Mouse (Mus musculus): Measurements from ENCODE around the gene Tmem220.
"Not testable (repeated sequence)": the region's sequence is repeated elsewhere in the genome, so short reads cannot be mapped to it uniquely, and the experiment has no call there.

Gene Tmem220

DNA sequence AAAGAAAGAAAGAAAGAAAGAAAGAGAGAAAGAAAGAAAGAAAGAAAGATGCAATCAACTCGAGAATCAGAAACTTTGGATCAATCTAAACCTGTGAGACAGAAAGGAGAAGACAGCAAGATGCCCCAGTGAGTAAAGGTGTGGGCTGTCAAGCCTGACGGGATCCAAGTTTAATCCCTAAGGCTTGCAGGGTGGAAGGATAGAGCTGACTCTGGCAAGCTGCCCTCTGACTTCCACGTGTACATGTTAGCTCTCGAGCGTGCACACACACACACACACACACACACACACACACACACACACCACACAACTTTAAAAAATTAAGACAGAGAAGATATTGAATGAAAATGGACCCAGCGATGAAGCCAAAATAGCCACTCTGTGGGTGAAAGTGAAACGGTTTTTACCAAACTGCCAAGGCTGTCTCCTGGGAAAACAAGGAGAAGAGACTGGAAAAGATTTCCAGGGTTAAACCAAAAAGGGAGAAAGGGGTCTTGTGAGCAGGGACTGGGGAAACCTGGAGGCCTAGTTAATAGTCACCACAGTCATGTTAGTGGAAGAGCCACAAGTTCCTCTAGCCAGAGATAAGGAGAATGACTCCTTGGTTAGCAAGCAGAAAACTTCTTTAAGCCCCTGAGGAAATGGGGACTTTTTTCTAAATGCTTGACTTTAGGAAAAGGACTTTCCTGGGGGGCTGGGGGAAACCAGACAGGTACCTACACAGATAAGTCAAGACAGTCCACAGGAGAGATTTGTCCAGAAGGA lies 5.1 kb upstream of the Tmem220 start:
- no peak for DNase-seq (ENCODE audit: low spot score)

- DNase-seq (ENCODE audit: low spot score) = peak; percentile 56
These were observed 4.0 kb upstream of the Tmem220 start for GRCm38 (mm10) chr11:67020948-67021347.

DNA sequence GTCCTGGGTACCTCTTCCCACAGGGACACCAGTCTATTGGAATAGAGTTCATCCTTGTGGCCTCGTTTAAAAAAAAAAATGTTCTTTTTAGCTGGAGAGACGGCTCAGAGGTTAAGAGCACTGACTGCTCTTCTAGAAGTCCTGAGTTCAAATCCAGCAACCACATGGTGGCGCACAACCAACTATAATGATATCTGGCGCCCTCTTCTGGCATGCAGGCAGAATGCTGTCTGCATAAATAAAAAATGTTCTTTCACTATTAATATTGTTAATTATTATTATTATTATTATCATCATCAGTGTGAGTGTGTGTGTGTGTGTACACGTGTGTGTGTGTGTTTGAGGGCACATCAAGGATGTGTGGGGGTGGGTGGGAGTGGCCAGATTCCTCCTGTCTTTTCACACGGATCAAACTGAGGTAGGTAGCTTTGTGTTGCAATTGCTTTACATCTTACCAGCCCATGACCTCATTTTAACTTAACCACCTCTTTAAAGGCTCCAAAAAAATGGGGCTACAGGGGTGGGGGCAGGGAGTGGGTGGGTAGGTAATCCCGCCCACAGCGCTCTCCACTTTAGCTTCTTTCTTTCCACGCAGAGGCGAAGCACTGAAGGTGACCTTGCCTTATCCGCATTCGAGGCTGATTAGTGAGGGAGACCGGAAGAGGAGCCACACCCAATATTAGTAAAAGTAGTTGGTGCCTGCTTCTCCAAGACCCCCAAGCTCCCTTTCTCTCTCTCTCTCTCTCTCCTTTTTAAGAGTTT lies 2.4 kb upstream of the Tmem220 start:
- no peak for DNase-seq (ENCODE audit: low spot score)

- not testable (repeated sequence) for DNase-seq (ENCODE audit: low spot score)
These were observed 1.8 kb upstream of the Tmem220 start for GRCm38 (mm10) chr11:67023191-67023590.

DNA sequence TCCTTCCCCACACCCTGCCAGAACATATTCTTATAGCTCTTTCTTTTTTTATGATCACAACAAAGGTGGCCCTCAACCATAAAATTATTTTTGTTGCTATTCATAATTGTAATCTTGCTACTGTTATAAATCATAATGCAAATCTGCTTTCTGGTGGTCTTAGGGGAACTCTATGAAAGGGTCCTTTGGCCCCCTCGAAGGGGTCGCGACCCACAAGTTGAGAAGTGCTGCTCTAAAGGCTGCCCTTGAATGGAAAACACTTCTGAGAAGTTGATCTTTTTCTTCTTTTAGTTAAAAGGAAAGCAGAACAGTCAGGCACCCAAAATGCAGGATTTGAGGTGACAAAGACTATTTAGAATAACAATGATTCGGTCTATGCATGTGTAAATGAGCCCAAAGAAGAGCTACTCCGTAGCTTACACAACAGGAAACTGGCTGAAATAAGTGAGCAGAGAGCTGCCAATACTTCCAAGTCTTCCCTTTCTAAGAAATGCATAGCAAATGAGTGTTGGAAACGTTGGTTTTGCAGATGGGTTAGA lies 1.1 kb upstream of the Tmem220 start:
- DNase-seq (ENCODE audit: low spot score) = no peak

- no peak for DNase-seq (ENCODE audit: low spot score)
These were observed 6.1 kb downstream of the Tmem220 start for GRCm38 (mm10) chr11:67030904-67031602.

- no peak for DNase-seq (ENCODE audit: low spot score)
These were observed 6.6 kb downstream of the Tmem220 start for GRCm38 (mm10) chr11:67031603-67031915.

GRCm38 (mm10) chr11:67034775-67035485 lies 10.0 kb downstream of the Tmem220 start:
- DNase-seq (ENCODE audit: low spot score) = peak; percentile 30

DNA sequence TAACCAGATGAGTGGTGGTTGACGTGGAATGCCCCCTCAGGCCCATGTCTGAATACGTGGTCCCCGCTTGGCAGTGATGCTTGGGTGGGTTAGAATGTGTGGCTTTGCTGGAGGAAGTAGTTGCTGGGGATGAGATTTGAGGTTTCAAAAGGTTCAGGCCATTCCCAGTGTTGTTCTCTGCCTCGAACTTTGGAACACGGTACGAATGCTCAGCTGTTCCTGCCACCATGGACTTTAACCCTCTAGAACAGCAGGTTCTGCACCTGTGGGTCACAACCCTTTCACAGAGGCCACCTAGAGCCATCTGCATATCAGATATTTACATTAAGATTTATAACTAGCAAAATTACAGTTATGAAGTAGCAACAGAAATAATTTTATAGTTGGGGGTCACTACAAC lies 11.3 kb downstream of the Tmem220 start:
- DNase-seq (ENCODE audit: low spot score) = no peak

DNA sequence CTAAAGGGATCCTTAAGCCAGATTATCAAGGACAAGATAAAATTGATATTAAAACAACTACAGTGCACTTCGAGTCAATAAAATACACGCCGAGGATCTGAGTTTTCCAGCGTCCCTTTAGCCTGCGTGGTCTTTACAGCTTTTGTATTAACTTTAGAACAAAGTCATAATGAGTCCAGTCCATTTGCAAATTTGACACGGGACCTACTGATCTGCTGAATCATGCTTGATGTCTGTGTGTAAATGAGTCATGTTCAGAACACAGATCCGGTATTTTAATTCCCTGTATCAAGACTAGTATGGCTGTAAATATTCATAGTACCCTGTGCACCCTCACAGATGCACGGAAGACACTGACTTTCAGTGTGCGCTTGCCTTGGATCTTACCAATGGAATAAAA lies 11.9 kb downstream of the Tmem220 start:
- DNase-seq (ENCODE audit: low spot score) = no peak

GRCm38 (mm10) chr11:67039799-67040198 lies 14.8 kb downstream of the Tmem220 start:
- no peak for DNase-seq (ENCODE audit: low spot score)

DNA sequence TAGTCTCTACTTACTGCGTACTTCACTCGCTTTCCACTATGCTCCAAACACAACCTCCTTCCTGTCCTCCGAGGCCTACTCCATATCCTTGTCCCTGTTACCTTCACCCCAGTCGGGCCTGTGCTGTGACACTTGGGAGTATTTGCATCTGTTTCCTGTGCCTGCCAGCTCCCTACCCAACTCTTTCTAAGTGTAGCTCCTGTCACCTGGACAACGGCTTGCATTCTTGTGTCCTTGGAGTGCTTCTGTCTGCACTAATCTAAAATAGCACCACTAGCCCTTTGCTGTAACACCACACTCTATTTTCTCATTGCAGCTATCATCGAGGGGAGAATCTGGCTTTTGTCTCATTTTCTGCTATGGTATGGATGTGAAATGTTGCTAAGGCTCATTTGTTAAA lies 15.5 kb downstream of the Tmem220 start:
- DNase-seq (ENCODE audit: low spot score) = no peak

GRCm38 (mm10) chr11:67043007-67043406 lies 18.1 kb downstream of the Tmem220 start:
- no peak for DNase-seq (ENCODE audit: low spot score)

DNA sequence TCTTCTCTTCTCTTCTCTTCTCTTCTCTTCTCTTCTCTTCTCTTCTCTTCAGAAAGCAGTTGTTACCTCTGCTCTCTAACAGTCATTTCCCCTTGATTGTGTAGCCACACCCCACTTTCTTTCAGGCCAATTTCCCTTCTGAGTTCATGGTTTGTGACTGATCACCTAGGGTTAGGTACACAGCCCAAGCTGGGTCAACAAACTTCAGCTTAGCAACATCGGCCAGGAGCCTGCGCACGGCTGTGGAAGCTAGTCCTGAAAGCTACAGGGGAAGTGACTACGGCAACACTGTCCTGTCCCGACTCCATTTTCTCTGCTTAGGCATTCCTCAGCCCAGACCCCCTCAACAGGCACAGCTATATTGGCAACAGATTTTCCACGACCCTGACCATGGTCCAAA lies 20.0 kb downstream of the Tmem220 start:
- peak; percentile 32 for DNase-seq (ENCODE audit: low spot score)

DNA sequence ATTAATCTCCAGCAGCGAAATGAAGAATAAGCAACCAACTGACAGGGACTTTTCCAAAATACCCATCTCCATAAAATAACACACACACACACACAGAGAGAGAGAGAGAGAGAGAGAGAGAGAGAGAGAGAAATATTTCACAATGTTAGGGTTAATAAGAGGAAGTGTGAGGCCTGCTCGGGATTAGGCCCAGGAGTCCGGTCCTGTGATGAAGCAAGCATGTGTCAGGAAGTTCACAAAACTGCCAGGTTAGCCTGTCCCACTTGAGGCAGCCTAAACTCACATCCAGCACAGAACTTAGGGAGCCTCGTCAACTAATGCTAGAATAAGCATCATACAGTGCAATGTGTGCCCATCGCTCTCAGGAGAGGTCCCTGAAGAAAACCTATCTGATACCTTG lies 22.2 kb downstream of the Tmem220 start:
- no peak for DNase-seq (ENCODE audit: low spot score)

- no peak for DNase-seq (ENCODE audit: low spot score)
These were observed 23.5 kb downstream of the Tmem220 start for GRCm38 (mm10) chr11:67048496-67048895.

GRCm38 (mm10) chr11:67049256-67049655 lies 24.3 kb downstream of the Tmem220 start:
- DNase-seq (ENCODE audit: low spot score) = no peak

GRCm38 (mm10) chr11:67051676-67052320 lies 26.8 kb downstream of the Tmem220 start:
- no peak for DNase-seq (ENCODE audit: low spot score)

DNA sequence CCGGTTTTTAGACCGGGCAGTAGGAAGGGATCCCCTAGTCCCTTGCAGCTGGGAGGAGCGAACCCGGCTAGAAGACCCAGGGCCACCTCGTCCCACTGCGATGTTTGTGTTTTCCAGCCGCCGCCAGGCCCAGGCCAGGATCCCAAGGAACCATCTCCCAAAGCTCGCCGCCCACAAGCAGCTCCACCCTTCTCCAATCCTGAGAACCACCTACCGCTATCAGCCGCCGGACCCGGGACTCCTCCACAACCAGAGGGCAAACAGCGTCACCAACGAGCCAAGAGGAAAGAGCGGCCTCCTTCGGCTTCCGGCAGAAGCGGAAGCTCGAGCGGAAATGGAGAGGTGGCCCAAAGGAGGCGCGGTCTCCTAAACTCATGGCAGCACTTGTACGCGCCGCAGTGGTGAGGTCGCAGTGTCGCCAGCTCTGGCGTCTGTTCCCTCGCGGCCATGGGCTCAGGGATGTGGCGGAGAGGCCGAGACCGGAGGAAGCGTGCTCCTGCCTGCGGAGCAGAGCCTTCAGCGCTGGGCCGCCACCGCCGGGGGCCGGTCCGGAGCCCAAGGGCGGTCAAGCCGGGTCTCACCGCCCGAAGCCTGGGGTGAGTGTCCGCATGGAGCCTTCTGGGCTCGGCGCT lies 27.5 kb downstream of the Tmem220 start, which contains the start of the genes Adprm and Sco1:
Adprm (minus strand) TSS at position 274 of the 632 bp plus-strand sequence.
Sco1 (plus strand) TSS at position 350 of the 632 bp plus-strand sequence.
- peak; percentile 93 for DNase-seq (ENCODE audit: low spot score)

DNA sequence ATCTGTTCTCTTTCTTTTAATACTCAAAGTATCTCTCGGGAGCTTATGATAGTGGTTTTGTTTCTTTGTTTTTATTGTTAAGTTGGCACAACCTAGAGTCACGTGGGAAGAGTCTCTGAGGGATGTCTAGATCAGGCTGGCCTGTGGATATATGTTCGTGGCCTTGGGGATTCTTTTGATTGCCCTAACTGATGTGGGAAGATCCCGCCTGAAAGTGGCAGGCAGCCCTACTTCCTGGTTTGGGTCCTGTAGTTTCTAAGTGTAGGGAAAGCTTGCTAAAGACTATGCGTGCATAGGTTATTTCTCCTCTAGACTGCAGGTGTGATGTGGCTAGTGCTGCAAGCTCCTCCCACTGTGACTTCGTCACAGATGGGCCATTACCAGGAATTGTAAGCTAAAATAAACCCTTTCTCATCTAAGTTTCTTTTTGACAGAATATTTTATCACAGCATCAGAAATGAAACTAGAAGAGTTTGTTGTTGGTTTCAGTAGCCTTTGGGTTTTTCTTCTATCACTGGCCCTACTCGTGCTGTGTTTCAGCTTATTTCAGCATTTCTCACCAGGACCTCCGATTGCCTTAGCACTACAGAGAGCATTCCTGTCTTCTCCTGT lies 29.9 kb downstream of the Tmem220 start:
- DNase-seq (ENCODE audit: low spot score) = no peak

Data from lung, postnatal 25 days (tissue).